Mouse (Mus musculus): ENCODE results near the gene Gdnf.
A peak's percentile ranks its signal among the peaks of the same experiment; 100 is the strongest.

DNA sequence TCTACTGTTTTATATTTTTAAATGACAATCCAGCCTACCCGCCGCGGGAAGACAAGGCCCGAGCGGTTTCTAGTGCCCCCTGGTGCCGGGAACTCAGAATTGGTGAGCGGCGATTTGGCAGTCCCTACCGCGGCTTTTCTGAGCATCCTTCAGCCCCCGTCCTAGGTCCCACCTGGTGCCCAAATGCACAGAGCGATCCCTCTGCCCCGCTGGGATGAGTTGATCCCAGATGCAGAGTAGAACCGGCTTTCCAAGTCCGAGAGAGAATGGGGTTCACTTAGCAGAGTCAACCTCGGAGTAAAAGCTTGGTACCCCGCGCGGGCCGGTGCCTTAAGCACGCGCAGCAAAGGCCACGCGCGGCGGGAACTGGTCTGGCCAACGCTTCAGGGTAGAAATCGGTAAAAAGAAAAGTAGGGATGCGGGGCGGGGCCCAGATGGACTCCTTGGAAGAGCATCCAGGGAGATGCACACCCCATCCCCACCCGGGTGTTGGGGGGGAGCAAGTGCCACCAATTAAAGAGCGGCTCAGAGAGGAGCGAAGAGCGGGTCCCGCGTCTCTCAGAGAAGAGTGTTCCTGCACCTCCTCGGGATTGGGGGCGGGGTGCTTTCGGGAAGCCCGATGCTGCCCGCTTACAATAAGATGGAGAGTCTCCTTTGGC is 2.4 kb downstream of the Gdnf start:
- TF ChIP-seq CTCF (IDR thresholded peaks at IDR 0.05; ENCODE audit: low read depth): peak; percentile 84
- TF ChIP-seq EP300 (optimal IDR thresholded peaks at IDR 0.05): no peak

All from stomach, postnatal 0 days (tissue).